Mouse (Mus musculus) bone marrow macrophage, adult 2 months (primary cell): ENCODE measurements at regions not wholly inside any gene's neighbourhood (a gene's known extent, or its start where the extent isn't known, plus 50 kb on each side); places are given as distances from the start of the nearest gene placed in this dataset.

Experiments
- CTCF ChIP-seq: IDR thresholded peaks from 2 replicates; pipeline ENCODE4 v1.5.1; 2012; ENCODE audit warnings: low read depth, mild to moderate bottlenecking, low read length, moderate library complexity
- POLR2A ChIP-seq: IDR thresholded peaks from 2 replicates; pipeline ENCODE4 v1.6.1; 2012; ENCODE audit warnings: mild to moderate bottlenecking, low read depth, low read length, borderline replicate concordance

- TF ChIP-seq CTCF (no peak), POLR2A (no peak)
Observed at GRCm38 (mm10) chr8:103541954-103542353, 559.5 kb upstream of the Cdh5 start.
